In the genomic region with DNA sequence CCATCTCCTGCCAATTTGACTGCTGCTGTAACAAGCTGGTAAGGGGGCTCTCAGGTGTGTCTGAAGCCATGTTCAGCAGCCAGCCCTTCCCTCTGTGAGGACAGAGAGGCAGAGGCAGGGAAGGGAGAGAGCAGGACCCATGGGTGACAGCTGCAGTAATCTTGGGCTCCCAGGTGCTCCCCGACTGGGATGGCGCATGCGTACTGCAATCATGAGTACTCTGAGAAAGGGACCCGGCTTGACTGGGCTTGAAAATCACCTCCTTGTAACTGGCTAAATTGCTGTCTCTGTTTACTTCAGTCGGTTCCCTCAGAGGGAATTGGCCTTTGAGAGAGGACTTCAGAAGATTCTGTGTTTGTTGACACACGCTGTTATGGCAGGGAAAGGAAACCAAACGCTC, we compare ENCODE assay signal across 24 mouse cellular contexts. TPM values are rescaled to one million over a fixed set of nuclear protein-coding genes. Genes with fewer than 3 reads are reported as not detected.
DNase-seq lines count a peak whose midpoint lies in the region; ATAC-seq lines count a peak whose summit lies in the region.
"Had no signal": no experiment of that assay in that cellular context is flagged by ENCODE, and none has a peak within 500 bp of the region (broad histone marks: within the 10 kb centered on the region; RNA-seq: fewer than 3 reads in every experiment).

No protein-coding gene starts in this region.

- 0 out of 2 replicates have a peak, but pooled peaks cover 5% of the 10 kb centered on the region for H3K4me1 ChIP-seq in kidney, embryonic 15.5 days
- H3K4me1 ChIP-seq in lung, embryonic 16.5 days (replicated peaks; ENCODE audit: control insufficient read depth, insufficient read depth, low read length): no peaks in the 10 kb centered on the region
- H3K4me1 ChIP-seq in limb, embryonic 10.5 days: 0 out of 2 replicates have a peak, but pooled peaks cover 4% of the 10 kb centered on the region
- no peaks in the 10 kb centered on the region for H3K4me1 ChIP-seq in stomach, embryonic 15.5 days
- H3K4me1 ChIP-seq in midbrain, embryonic 10.5 days: no peaks in the 10 kb centered on the region
- no peaks in the 10 kb centered on the region for H3K4me1 ChIP-seq in midbrain, embryonic 14.5 days (ENCODE audit: control insufficient read depth, insufficient read depth, low read length)
- H3K4me1 ChIP-seq: hindbrain, embryonic 15.5 days; liver, embryonic 15.5 days had no signal

- H3K9me3 ChIP-seq in kidney, embryonic 15.5 days (replicated peaks): no peaks in the 10 kb centered on the region
- H3K9me3 ChIP-seq in lung, embryonic 16.5 days (ENCODE audit: control insufficient read depth, low read length): no peaks in the 10 kb centered on the region
- H3K9me3 ChIP-seq in limb, embryonic 10.5 days (replicated peaks): no peaks in the 10 kb centered on the region
- H3K9me3 ChIP-seq in stomach, embryonic 15.5 days: no peaks in the 10 kb centered on the region
- no peaks in the 10 kb centered on the region for H3K9me3 ChIP-seq in midbrain, embryonic 10.5 days (replicated peaks)
- no peaks in the 10 kb centered on the region for H3K9me3 ChIP-seq in midbrain, embryonic 14.5 days (ENCODE audit: control insufficient read depth, low read length)
- H3K9me3 ChIP-seq: hindbrain, embryonic 15.5 days; liver, embryonic 15.5 days; megakaryocyte, embryonic 14.5 days had no signal

- no peaks in the 10 kb centered on the region for H3K36me3 ChIP-seq in kidney, embryonic 15.5 days
- H3K36me3 ChIP-seq in lung, embryonic 16.5 days (ENCODE audit: control insufficient read depth, insufficient read depth, low read length): no peaks in the 10 kb centered on the region
- H3K36me3 ChIP-seq in limb, embryonic 10.5 days: no peaks in the 10 kb centered on the region
- H3K36me3 ChIP-seq in stomach, embryonic 15.5 days: no peaks in the 10 kb centered on the region
- no peaks in the 10 kb centered on the region for H3K36me3 ChIP-seq in midbrain, embryonic 10.5 days
- no peaks in the 10 kb centered on the region for H3K36me3 ChIP-seq in midbrain, embryonic 14.5 days (ENCODE audit: control insufficient read depth, insufficient read depth, low read length)
- H3K36me3 ChIP-seq: hindbrain, embryonic 15.5 days; liver, embryonic 15.5 days had no signal

- no peak for ATAC-seq in kidney, embryonic 15.5 days (replicated peaks; ENCODE audit: low FRiP score)
- no peak for ATAC-seq in lung, embryonic 16.5 days (ENCODE audit: low read depth)
- ATAC-seq in stomach, embryonic 15.5 days (ENCODE audit: insufficient read depth, low FRiP score, low read depth): no peak
- no peak for ATAC-seq in midbrain, embryonic 14.5 days (ENCODE audit: low FRiP score, low TSS enrichment)
- ATAC-seq: forebrain, embryonic 16.5 days had no signal

- no peak for DNase-seq in kidney, postnatal 25 days
- DNase-seq in lung, postnatal 4 days: no peak
- no peak for DNase-seq in limb, embryonic 10.5 days (ENCODE audit: low spot score)
- no peak for DNase-seq in midbrain, embryonic 10.5 days (ENCODE audit: low spot score)
- no peak for DNase-seq in midbrain, embryonic 14.5 days
- DNase-seq: adrenal gland, postnatal 25 days; B cell, adult 2 months; cerebellum, adult 11-12 months; cerebellum, postnatal 25 days; embryo, embryonic 11 days; heart, adult 18-20 months; heart, postnatal 36 days; layer of hippocampus, adult 9-11 months; left cerebral cortex, postnatal 4 days; retina, postnatal 1 day; thymus, postnatal 36 days had no signal

- no peak overlapping the region for H3K27ac ChIP-seq in kidney, embryonic 15.5 days
- no peak overlapping the region for H3K27ac ChIP-seq in lung, embryonic 16.5 days (ENCODE audit: low read length)
- H3K27ac ChIP-seq in limb, embryonic 10.5 days: no peak overlapping the region
- H3K27ac ChIP-seq in stomach, embryonic 15.5 days: no peak overlapping the region
- H3K27ac ChIP-seq in midbrain, embryonic 10.5 days (replicated peaks): no peak overlapping the region
- no peak overlapping the region for H3K27ac ChIP-seq in midbrain, embryonic 14.5 days (replicated peaks; ENCODE audit: low read depth, low read length)
- H3K27ac ChIP-seq: hindbrain, embryonic 15.5 days; left cerebral cortex, adult 2 months; liver, embryonic 15.5 days had no signal

- 22% methylated on average over 7 of the region's 7 CpGs for WGBS in kidney, embryonic 15.5 days
- 31% methylated on average over 7 of the region's 7 CpGs for WGBS in lung, embryonic 16.5 days
- WGBS in limb, embryonic 10.5 days: 29% methylated on average over 7 of the region's 7 CpGs
- 27% methylated on average over 7 of the region's 7 CpGs for WGBS in stomach, embryonic 15.5 days
- WGBS in midbrain, embryonic 10.5 days: 78% methylated on average over 7 of the region's 7 CpGs
- WGBS in midbrain, embryonic 14.5 days: 78% methylated on average over 7 of the region's 7 CpGs

- no peak overlapping the region for H3K4me3 ChIP-seq in kidney, embryonic 15.5 days (replicated peaks)
- H3K4me3 ChIP-seq in lung, embryonic 16.5 days (ENCODE audit: low read length): peak overlapping the region; percentile 5; the same call in 1 of the 2 replicates
- H3K4me3 ChIP-seq in limb, embryonic 10.5 days: peak overlapping the region; percentile 28; the same call in 1 of the 2 replicates
- H3K4me3 ChIP-seq in stomach, embryonic 15.5 days (replicated peaks): no peak overlapping the region
- H3K4me3 ChIP-seq in midbrain, embryonic 10.5 days: no peak overlapping the region
- no peak overlapping the region for H3K4me3 ChIP-seq in midbrain, embryonic 14.5 days (replicated peaks; ENCODE audit: low read depth, low read length)
- H3K4me3 ChIP-seq: hindbrain, embryonic 15.5 days; left cerebral cortex, adult 2 months; liver, embryonic 15.5 days; megakaryocyte, embryonic 14.5 days had no signal

- no peak overlapping the region for H3K9ac ChIP-seq in kidney, embryonic 15.5 days
- no peak overlapping the region for H3K9ac ChIP-seq in lung, embryonic 16.5 days (ENCODE audit: low read length)
- H3K9ac ChIP-seq in stomach, embryonic 15.5 days: no peak overlapping the region
- no peak overlapping the region for H3K9ac ChIP-seq in midbrain, embryonic 14.5 days (replicated peaks; ENCODE audit: low read length)
- H3K9ac ChIP-seq: hindbrain, embryonic 15.5 days; liver, embryonic 15.5 days had no signal

- peak overlapping the region; percentile 39; the same call in 1 of the 2 replicates for H3K4me2 ChIP-seq in kidney, embryonic 15.5 days
- H3K4me2 ChIP-seq in lung, embryonic 16.5 days (ENCODE audit: low read depth, low read length): peak overlapping the region; percentile 28; the same call in 1 of the 2 replicates
- H3K4me2 ChIP-seq in stomach, embryonic 15.5 days: peak overlapping the region; percentile 24; the same call in 1 of the 2 replicates
- H3K4me2 ChIP-seq in midbrain, embryonic 14.5 days (ENCODE audit: low read length): no peak overlapping the region
- H3K4me2 ChIP-seq: hindbrain, embryonic 15.5 days; liver, embryonic 15.5 days had no signal

- H3K27me3 ChIP-seq in kidney, embryonic 15.5 days: peaks cover 13% of the 10 kb centered on the region; the same call in 1 of the 2 replicates
- H3K27me3 ChIP-seq in lung, embryonic 16.5 days (ENCODE audit: control insufficient read depth, insufficient read depth, low read depth, low read length): no peaks in the 10 kb centered on the region
- no peaks in the 10 kb centered on the region for H3K27me3 ChIP-seq in limb, embryonic 10.5 days (ENCODE audit: low read depth, poor library complexity, severe bottlenecking)
- H3K27me3 ChIP-seq in stomach, embryonic 15.5 days (replicated peaks): no peaks in the 10 kb centered on the region
- H3K27me3 ChIP-seq in midbrain, embryonic 10.5 days (ENCODE audit: low read depth, poor library complexity, severe bottlenecking): no peaks in the 10 kb centered on the region
- H3K27me3 ChIP-seq in midbrain, embryonic 14.5 days (ENCODE audit: control insufficient read depth, insufficient read depth, low read length): no peaks in the 10 kb centered on the region

RNA-seq across cellular contexts. Expression of a gene that starts 14.0 kb away (rescaled TPM):
- 176 and 180 TPM in 2 replicates for polyA plus RNA-seq in kidney, embryonic 15.5 days (2015; fragmentation: Nextera tagmentation; extraction: Ambion mirVana)
- 263 and 293 TPM in 2 replicates for polyA plus RNA-seq in lung, embryonic 16.5 days (2015; fragmentation: Nextera tagmentation; extraction: Ambion mirVana)
- 33.4 and 49.5 TPM in 2 replicates for polyA plus RNA-seq in limb, embryonic 10.5 days (2016; fragmentation: Nextera tagmentation; extraction: Ambion mirVana)
- 448 and 512 TPM in 2 replicates for polyA plus RNA-seq in stomach, embryonic 15.5 days (2015; fragmentation: Nextera tagmentation; extraction: Ambion mirVana)
- polyA plus RNA-seq in midbrain, embryonic 10.5 days (2016; fragmentation: Nextera tagmentation; extraction: Ambion mirVana): 11.4 and 21.0 TPM in 2 replicates
- 0.35 and 1.3 TPM in 2 replicates for polyA plus RNA-seq in midbrain, embryonic 14.5 days (2014; fragmentation: Nextera tagmentation; extraction: Ambion mirVana)

RNA-seq across cellular contexts. Expression of a gene that starts 31.6 kb away (rescaled TPM):
- polyA plus RNA-seq in kidney, embryonic 15.5 days (2015; fragmentation: Nextera tagmentation; extraction: Ambion mirVana): 127 and 130 TPM in 2 replicates
- polyA plus RNA-seq in lung, embryonic 16.5 days (2015; fragmentation: Nextera tagmentation; extraction: Ambion mirVana): 122 and 123 TPM in 2 replicates
- 133 and 140 TPM in 2 replicates for polyA plus RNA-seq in limb, embryonic 10.5 days (2016; fragmentation: Nextera tagmentation; extraction: Ambion mirVana)
- polyA plus RNA-seq in stomach, embryonic 15.5 days (2015; fragmentation: Nextera tagmentation; extraction: Ambion mirVana): 107 and 116 TPM in 2 replicates
- 113 and 125 TPM in 2 replicates for polyA plus RNA-seq in midbrain, embryonic 10.5 days (2016; fragmentation: Nextera tagmentation; extraction: Ambion mirVana)
- polyA plus RNA-seq in midbrain, embryonic 14.5 days (2014; fragmentation: Nextera tagmentation; extraction: Ambion mirVana): 76.7 and 98.8 TPM in 2 replicates

RNA-seq across cellular contexts. Expression of a gene that starts 37.7 kb away (rescaled TPM):
- polyA plus RNA-seq in kidney, embryonic 15.5 days (2015; fragmentation: Nextera tagmentation; extraction: Ambion mirVana): 213 and 217 TPM in 2 replicates
- 402 and 445 TPM in 2 replicates for polyA plus RNA-seq in lung, embryonic 16.5 days (2015; fragmentation: Nextera tagmentation; extraction: Ambion mirVana)
- 29.3 and 42.6 TPM in 2 replicates for polyA plus RNA-seq in limb, embryonic 10.5 days (2016; fragmentation: Nextera tagmentation; extraction: Ambion mirVana)
- 916 and 929 TPM in 2 replicates for polyA plus RNA-seq in stomach, embryonic 15.5 days (2015; fragmentation: Nextera tagmentation; extraction: Ambion mirVana)
- polyA plus RNA-seq in midbrain, embryonic 10.5 days (2016; fragmentation: Nextera tagmentation; extraction: Ambion mirVana): 18.5 and 21.9 TPM in 2 replicates
- polyA plus RNA-seq in midbrain, embryonic 14.5 days (2014; fragmentation: Nextera tagmentation; extraction: Ambion mirVana): 0.15 and 0.59 TPM in 2 replicates

RNA-seq across cellular contexts. Expression of a gene that starts 58.3 kb away (rescaled TPM):
- 39.7 and 48.4 TPM in 2 replicates for polyA plus RNA-seq in kidney, embryonic 15.5 days (2015; fragmentation: Nextera tagmentation; extraction: Ambion mirVana)
- polyA plus RNA-seq in lung, embryonic 16.5 days (2015; fragmentation: Nextera tagmentation; extraction: Ambion mirVana): 68.5 and 72.8 TPM in 2 replicates
- 13.0 and 18.6 TPM in 2 replicates for polyA plus RNA-seq in limb, embryonic 10.5 days (2016; fragmentation: Nextera tagmentation; extraction: Ambion mirVana)
- 34.6 and 34.7 TPM in 2 replicates for polyA plus RNA-seq in stomach, embryonic 15.5 days (2015; fragmentation: Nextera tagmentation; extraction: Ambion mirVana)
- 8.9 and 9.4 TPM in 2 replicates for polyA plus RNA-seq in midbrain, embryonic 10.5 days (2016; fragmentation: Nextera tagmentation; extraction: Ambion mirVana)
- polyA plus RNA-seq in midbrain, embryonic 14.5 days (2014; fragmentation: Nextera tagmentation; extraction: Ambion mirVana): 3.6 and 8.9 TPM in 2 replicates

Comparison
In these comparisons a context has a peak if more than half of its experiments do, and no peak if none do; other contexts are left out.
1. RNA of a gene that starts 37.7 kb away (polyA plus RNA-seq): 916 to 929 TPM in stomach, embryonic 15.5 days, 402 to 445 TPM in lung, embryonic 16.5 days, 213 to 217 TPM in kidney, embryonic 15.5 days, 29.3 to 42.6 TPM in limb, embryonic 10.5 days and 18.5 to 21.9 TPM in midbrain, embryonic 10.5 days; 0.15 to 0.59 TPM in midbrain, embryonic 14.5 days; every median in the first group is over 10 times any median in the second.
2. H3K4me3 ChIP-seq: peak in lung, embryonic 16.5 days (single experiment) and limb, embryonic 10.5 days (single experiment); none in kidney, embryonic 15.5 days (single experiment), stomach, embryonic 15.5 days (single experiment), midbrain, embryonic 10.5 days (single experiment) and midbrain, embryonic 14.5 days (single experiment).